Mouse (Mus musculus) myocyte (in vitro differentiated cells): ENCODE measurements around the gene Tchp. TPM values are rescaled to one million over a fixed set of nuclear protein-coding genes. Genes with fewer than 3 reads are reported as not detected.
A peak's percentile ranks its signal among the peaks of the same experiment; 100 is the strongest.

ENCODE experiments used
- H3K27me3 ChIP-seq: one replicate; pipeline ENCODE4 v1.6.1; 2011; ENCODE audit not compliant: control insufficient read depth, insufficient read depth, insufficient read length
- H3K36me3 ChIP-seq: one replicate; pipeline ENCODE4 v1.6.1; 2011; ENCODE audit not compliant: control insufficient read depth, insufficient read depth
- H3K4me2 ChIP-seq: one replicate; pipeline ENCODE4 v1.6.1; 2011; ENCODE audit warnings: low read depth, control low read depth
- H3K4me3 ChIP-seq: one replicate; pipeline ENCODE4 v1.5.1; 2011; ENCODE audit warnings: mild to moderate bottlenecking, control low read depth, moderate library complexity
- H3K79me2 ChIP-seq: one replicate; pipeline ENCODE4 v1.6.1; 2011; ENCODE audit not compliant: control insufficient read depth, insufficient read depth
- H3ac ChIP-seq: one replicate; pipeline ENCODE4 v1.6.1; 2011; ENCODE audit not compliant: control insufficient read depth, insufficient read length
- CEBPB ChIP-seq: IDR thresholded peaks from 2 replicates; pipeline ENCODE4 v1.6.1; 2011; ENCODE audit warnings: mild to moderate bottlenecking, moderate library complexity; ENCODE audit not compliant: poor library complexity, insufficient read depth, severe bottlenecking
- E2F4 ChIP-seq: IDR thresholded peaks from one replicate; pipeline ENCODE4 v1.6.1; 2011; ENCODE audit warnings: mild to moderate bottlenecking, control low read depth, moderate library complexity; ENCODE audit not compliant: insufficient read depth
- MAX ChIP-seq: IDR thresholded peaks from one replicate; pipeline ENCODE4 v1.6.1; 2011; ENCODE audit warnings: low read depth, mild to moderate bottlenecking, control low read depth
- MYOD1 ChIP-seq, 3 experiments: IDR thresholded peaks; one replicate each; pipeline ENCODE4 v1.6.1; 2011; ENCODE audit warnings: control low read depth in 2 of 3, low read depth in 2 of 3, mild to moderate bottlenecking in 2 of 3, moderate library complexity in 1 of 3; ENCODE audit not compliant: insufficient read length in 2 of 3, control insufficient read depth in 1 of 3
- MYOG ChIP-seq, 3 experiments: IDR thresholded peaks; one replicate each; pipeline ENCODE4 v1.6.1; 2011; ENCODE audit warnings: control low read depth in 2 of 3, low read depth in 2 of 3, mild to moderate bottlenecking in 2 of 3; ENCODE audit not compliant: insufficient read length in 2 of 3, control insufficient read depth in 1 of 3, insufficient read depth in 1 of 3
- POLR2A ChIP-seq: IDR thresholded peaks from one replicate; pipeline ENCODE4 v1.6.1; 2011; ENCODE audit warnings: low read depth, mild to moderate bottlenecking, control low read depth, moderate library complexity; ENCODE audit not compliant: insufficient read length
- POLR2AphosphoS2 ChIP-seq: IDR thresholded peaks from one replicate; pipeline ENCODE4 v1.6.1; 2011; ENCODE audit warnings: low read depth, control low read depth; ENCODE audit not compliant: insufficient read length
- REST ChIP-seq: IDR thresholded peaks from one replicate; pipeline ENCODE4 v1.6.1; 2011; ENCODE audit warnings: mild to moderate bottlenecking, control low read depth, moderate library complexity; ENCODE audit not compliant: insufficient read depth, insufficient read length
- SRF ChIP-seq: IDR thresholded peaks from one replicate; pipeline ENCODE4 v1.6.1; 2011; ENCODE audit warnings: low read depth; ENCODE audit not compliant: control insufficient read depth, insufficient read length
- TCF12 ChIP-seq: IDR thresholded peaks from one replicate; pipeline ENCODE4 v1.6.1; 2011; ENCODE audit warnings: mild to moderate bottlenecking, control low read depth; ENCODE audit not compliant: poor library complexity, insufficient read depth, severe bottlenecking
- TCF3 ChIP-seq: IDR thresholded peaks from one replicate; pipeline ENCODE4 v1.6.1; 2011; ENCODE audit warnings: low read depth, control low read depth; ENCODE audit not compliant: insufficient read length
- USF1 ChIP-seq: IDR thresholded peaks from one replicate; pipeline ENCODE4 v1.6.1; 2011; ENCODE audit warnings: low read depth, mild to moderate bottlenecking, control low read depth, moderate library complexity
- polyA plus RNA-seq: library from polyadenylated mRNA; unstranded; fragments of >200 nt; fragmentation: generic; extraction: Trizol; gene quantifications from one replicate; pipeline ENCODE4 v1.2.1, GENCODE M21; 2012; ENCODE audit warnings: missing spikeins

The Tchp gene
- polyA plus RNA-seq, 1 experiment, result 9.3 TPM

GRCm38 (mm10) chr5:114733606-114734005, 26.0 kb downstream of the Tchp start:
- H3K4me2 ChIP-seq, result no peak overlapping the region
- no peaks in the 10 kb centered on the region for H3K27me3 ChIP-seq
- H3K36me3 ChIP-seq, result peaks cover 21% of the 10 kb centered on the region
- TF ChIP-seq TCF3 (no peak), USF1 (no peak), E2F4 (no peak), TCF12 (no peak), POLR2A (no peak), CEBPB (no peak), REST (no peak), POLR2AphosphoS2 (no peak), MYOD1 (IDR thresholded peaks at IDR 0.05; ENCODE audit: control insufficient read depth in 1 of 3, insufficient read length in 2 of 3, low read depth in 2 of 3) (no peak), MAX (no peak), MYOG (IDR thresholded peaks at IDR 0.05; ENCODE audit: control insufficient read depth in 1 of 3, insufficient read depth in 1 of 3, insufficient read length in 2 of 3, low read depth in 2 of 3) (no peak), SRF (no peak)
- no peak overlapping the region for H3ac ChIP-seq
- no peak overlapping the region for H3K4me3 ChIP-seq
- H3K79me2 ChIP-seq, result no peaks in the 10 kb centered on the region

- Histone ChIP-seq H3K4me2 (no peak overlapping the region), H3K36me3 (peaks cover 26% of the 10 kb centered on the region), H3K27me3 (no peaks in the 10 kb centered on the region), H3K79me2 (no peaks in the 10 kb centered on the region), H3ac (no peak overlapping the region), H3K4me3 (no peak overlapping the region)
- TF ChIP-seq USF1 (no peak), SRF (peak; percentile 72), MAX (no peak), E2F4 (no peak), POLR2A (no peak), MYOD1 (IDR thresholded peaks at IDR 0.05; ENCODE audit: control insufficient read depth in 1 of 3, insufficient read length in 2 of 3, low read depth in 2 of 3) (peak in 2 of 3 experiments; percentile 44 to 89), TCF3 (no peak), TCF12 (peak; percentile 7), REST (no peak), CEBPB (no peak), POLR2AphosphoS2 (no peak), MYOG (IDR thresholded peaks at IDR 0.05; ENCODE audit: control insufficient read depth in 1 of 3, insufficient read depth in 1 of 3, insufficient read length in 2 of 3, low read depth in 2 of 3) (peak; percentile 9 to 48 (median 18))
These were observed 29.7 kb downstream of the Tchp start for GRCm38 (mm10) chr5:114737090-114737887.

GRCm38 (mm10) chr5:114738707-114739241, 31.2 kb downstream of the Tchp start:
- H3K79me2 ChIP-seq, result no peaks in the 10 kb centered on the region
- peaks cover 26% of the 10 kb centered on the region for H3K36me3 ChIP-seq
- no peak overlapping the region for H3K4me3 ChIP-seq
- TF ChIP-seq CEBPB (no peak), MYOG (IDR thresholded peaks at IDR 0.05; ENCODE audit: control insufficient read depth in 1 of 3, insufficient read depth in 1 of 3, insufficient read length in 2 of 3, low read depth in 2 of 3) (no peak), SRF (no peak), POLR2AphosphoS2 (no peak), MYOD1 (IDR thresholded peaks at IDR 0.05; ENCODE audit: control insufficient read depth in 1 of 3, insufficient read length in 2 of 3, low read depth in 2 of 3) (no peak), USF1 (no peak), TCF3 (no peak), MAX (no peak), REST (no peak), TCF12 (no peak), E2F4 (no peak), POLR2A (no peak)
- no peak overlapping the region for H3K4me2 ChIP-seq
- no peaks in the 10 kb centered on the region for H3K27me3 ChIP-seq
- no peak overlapping the region for H3ac ChIP-seq

- no peaks in the 10 kb centered on the region for H3K79me2 ChIP-seq
- H3K27me3 ChIP-seq, result no peaks in the 10 kb centered on the region
- H3K36me3 ChIP-seq, result peaks cover 25% of the 10 kb centered on the region
- no peak overlapping the region for H3K4me2 ChIP-seq
- H3ac ChIP-seq, result no peak overlapping the region
- TF ChIP-seq REST (no peak), TCF3 (no peak), USF1 (no peak)
- no peak overlapping the region for H3K4me3 ChIP-seq
These were observed 33.0 kb downstream of the Tchp start for GRCm38 (mm10) chr5:114740595-114740994.
